Mouse (Mus musculus) erythroblast, embryonic 14.5 days (primary cell): ENCODE results near the gene Pole3. TPM values are rescaled to one million over a fixed set of nuclear protein-coding genes. Genes with fewer than 3 reads are reported as not detected.
"Not testable (repeated sequence)": the region's sequence is repeated elsewhere in the genome, so short reads cannot be mapped to it uniquely, and the experiment has no call there.

Source experiments
- H3K27me3 ChIP-seq: 2 replicates; pipeline ENCODE4 v1.6.1; 2012; ENCODE audit warnings: inconsistent platforms; ENCODE audit not compliant: control insufficient read depth
- H3K36me3 ChIP-seq: 2 replicates; pipeline ENCODE4 v1.6.1; 2012; ENCODE audit warnings: mild to moderate bottlenecking, inconsistent platforms; ENCODE audit not compliant: control insufficient read depth
- H3K4me1 ChIP-seq: 2 replicates; pipeline ENCODE4 v1.6.1; 2012; ENCODE audit warnings: inconsistent platforms; ENCODE audit not compliant: control insufficient read depth
- H3K4me3 ChIP-seq: replicated peaks from 2 replicates; pipeline ENCODE3; 2012; ENCODE audit warnings: moderate library complexity, mild to moderate bottlenecking, inconsistent platforms
- H3K9me3 ChIP-seq: 2 replicates; pipeline ENCODE4 v1.6.1; 2012; ENCODE audit warnings: low read length, inconsistent platforms, mixed read lengths; ENCODE audit not compliant: control insufficient read depth
- GATA1 ChIP-seq: IDR thresholded peaks from 2 replicates; pipeline ENCODE4 v1.6.1; 2012; ENCODE audit warnings: low read length, inconsistent platforms, mixed read lengths
- TAL1 ChIP-seq: IDR thresholded peaks from 3 replicates; pipeline ENCODE4 v1.6.1; 2012; ENCODE audit warnings: low read length, inconsistent platforms, mixed read lengths
- polyA plus RNA-seq: library from polyadenylated mRNA; stranded (reverse); fragments of >175 nt; gene quantifications from 2 replicates; pipeline ENCODE4 v1.2.3, GENCODE M21; 2012

Gene Pole3
- polyA plus RNA-seq, 1 experiment: 9.7 TPM

- Histone ChIP-seq H3K27me3 (peaks cover 20% of the 10 kb centered on the region), H3K36me3 (no peaks in the 10 kb centered on the region; the same call in 1 of the 2 replicates), H3K4me3 (no peak overlapping the region), H3K4me1 (peaks cover 42% of the 10 kb centered on the region), H3K9me3 (no peaks in the 10 kb centered on the region)
- no peak for TF ChIP-seq TAL1
- no peak for TF ChIP-seq GATA1
Measured at GRCm38 (mm10) chr4:62486162-62486696, 38.6 kb downstream of the Pole3 start.

GRCm38 (mm10) chr4:62485450-62486161, 39.3 kb downstream of the Pole3 start:
- Histone ChIP-seq H3K4me3 (no peak overlapping the region), H3K27me3 (peaks cover 26% of the 10 kb centered on the region), H3K4me1 (peaks cover 45% of the 10 kb centered on the region), H3K36me3 (no peaks in the 10 kb centered on the region; the same call in 1 of the 2 replicates), H3K9me3 (no peaks in the 10 kb centered on the region)
- TF ChIP-seq GATA1 (no peak), TAL1 (no peak)

- Histone ChIP-seq H3K9me3 (peaks cover 3% of the 10 kb centered on the region; the same call in 1 of the 2 replicates), H3K36me3 (no peaks in the 10 kb centered on the region; the same call in 1 of the 2 replicates), H3K27me3 (peaks cover 33% of the 10 kb centered on the region), H3K4me3 (no peak overlapping the region), H3K4me1 (peaks cover 50% of the 10 kb centered on the region)
- TF ChIP-seq GATA1: no peak
- TF ChIP-seq TAL1: no peak
Measured at GRCm38 (mm10) chr4:62484928-62485327, 39.9 kb downstream of the Pole3 start.

- Histone ChIP-seq H3K9me3 (peaks cover 6% of the 10 kb centered on the region; the same call in 1 of the 2 replicates), H3K4me1 (peaks cover 39% of the 10 kb centered on the region), H3K27me3 (peaks cover 60% of the 10 kb centered on the region), H3K36me3 (no peaks in the 10 kb centered on the region), H3K4me3 (no peak overlapping the region)
- TF ChIP-seq GATA1 (no peak), TAL1 (no peak)
Measured at GRCm38 (mm10) chr4:62480709-62481605, 43.9 kb downstream of the Pole3 start.

GRCm38 (mm10) chr4:62479937-62480708, 44.7 kb downstream of the Pole3 start, which contains the start of gene Bspry:
Gene Bspry (plus strand): TSS chr4:62480053.
- Histone ChIP-seq H3K9me3 (peaks cover 6% of the 10 kb centered on the region; the same call in 1 of the 2 replicates), H3K4me3 (peak within 1 kb of the TSS; percentile 53), H3K36me3 (no peaks in the 10 kb centered on the region), H3K4me1 (peaks cover 32% of the 10 kb centered on the region), H3K27me3 (peaks cover 62% of the 10 kb centered on the region)
- no peak for TF ChIP-seq TAL1
- no peak for TF ChIP-seq GATA1

GRCm38 (mm10) chr4:62479593-62479936, 45.3 kb downstream of the Pole3 start:
- not testable (repeated sequence) for H3K9me3 ChIP-seq, H3K36me3 ChIP-seq
- H3K4me1 ChIP-seq: peaks cover 28% of the 10 kb centered on the region
- peak overlapping the region; percentile 53 for H3K4me3 ChIP-seq
- peaks cover 62% of the 10 kb centered on the region for H3K27me3 ChIP-seq

GRCm38 (mm10) chr4:62477542-62478244, 47.2 kb downstream of the Pole3 start:
- Histone ChIP-seq H3K4me3 (no peak overlapping the region), H3K4me1 (peaks cover 35% of the 10 kb centered on the region), H3K27me3 (peaks cover 56% of the 10 kb centered on the region), H3K36me3 (no peaks in the 10 kb centered on the region), H3K9me3 (peaks cover 6% of the 10 kb centered on the region; the same call in 1 of the 2 replicates)
- no peak for TF ChIP-seq GATA1
- TF ChIP-seq TAL1: no peak

GRCm38 (mm10) chr4:62475793-62476192, 49.1 kb downstream of the Pole3 start:
- H3K36me3 ChIP-seq: no peaks in the 10 kb centered on the region
- peaks cover 6% of the 10 kb centered on the region; the same call in 1 of the 2 replicates for H3K9me3 ChIP-seq
- peaks cover 37% of the 10 kb centered on the region for H3K27me3 ChIP-seq
- H3K4me1 ChIP-seq: peaks cover 41% of the 10 kb centered on the region
- no peak overlapping the region for H3K4me3 ChIP-seq
- no peak for TF ChIP-seq GATA1
- no peak for TF ChIP-seq TAL1
